Mouse (Mus musculus) regulatory T cell (primary cell): ENCODE results near the gene Ltbp4.

ENCODE experiments used
- in situ Hi-C: fragments of 300-600 bp; cut with MboI, MseI; formaldehyde crosslinking; loops from one replicate; pipeline ENCODE4 v1.15.1; 2025; ENCODE audit warnings: high pct_unique_total_duplicates

Gene Ltbp4

GRCm38 (mm10) chr7:27356248-27356647 is 18.8 kb upstream of the Ltbp4 start:
- in situ Hi-C loops, result no loop called here

GRCm38 (mm10) chr7:27355745-27356240 is 18.3 kb upstream of the Ltbp4 start, which contains the start of gene Shkbp1:
Shkbp1 (minus strand) TSS chr7:27356019.
- in situ Hi-C loops, result no loop called here

GRCm38 (mm10) chr7:27355261-27355660 is 17.8 kb upstream of the Ltbp4 start:
- in situ Hi-C loops, result no loop called here

DNA sequence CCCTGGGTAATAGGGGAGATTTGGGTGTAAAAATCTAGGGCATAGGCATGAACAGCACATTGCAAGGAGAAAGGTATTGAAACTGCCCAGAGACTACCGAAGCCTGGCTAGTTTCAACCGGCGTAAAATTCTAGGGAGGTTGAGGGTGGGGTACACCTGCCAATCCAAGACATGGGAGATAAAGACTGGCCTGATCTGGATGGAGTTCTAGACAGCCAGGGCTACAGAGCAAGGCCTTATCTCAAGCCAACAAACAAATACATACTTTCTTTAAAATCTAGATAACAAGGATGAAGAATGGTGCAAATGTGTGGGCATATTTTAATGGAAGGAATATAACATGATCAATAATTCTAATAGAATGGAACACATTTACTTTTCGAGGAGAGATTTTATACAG is 17.3 kb upstream of the Ltbp4 start:
- in situ Hi-C loops, result no loop called here

GRCm38 (mm10) chr7:27354144-27354543 is 16.7 kb upstream of the Ltbp4 start:
- in situ Hi-C loops, result no loop called here

GRCm38 (mm10) chr7:27345444-27345843 is 8.0 kb upstream of the Ltbp4 start:
- in situ Hi-C loops, result no loop called here

- in situ Hi-C loops, result loop anchor here (5.0 kb wide), 1 partner anchor 35 kb away; no protein-coding TSS in a partner anchor
Measured at GRCm38 (mm10) chr7:27342595-27342994, 5.1 kb upstream of the Ltbp4 start.

DNA sequence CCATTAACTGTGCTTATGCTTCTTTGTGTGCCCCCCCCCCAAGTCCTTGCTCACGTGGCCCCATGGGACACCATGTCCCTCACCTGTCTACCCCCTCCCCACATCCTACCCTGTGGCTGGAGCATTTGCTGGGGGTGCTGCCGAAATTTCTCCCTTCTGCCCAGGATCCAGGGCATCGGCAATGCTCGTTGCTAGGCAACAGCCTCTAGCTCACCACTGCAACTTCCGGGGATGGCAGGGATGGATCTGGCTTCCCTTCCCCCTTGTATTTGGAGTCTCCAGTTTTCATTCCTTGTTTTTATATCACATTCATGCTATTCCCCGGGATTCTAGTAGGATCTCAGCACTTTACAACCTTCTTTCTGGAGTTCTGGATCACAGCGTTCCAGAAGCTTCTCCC is 2.0 kb upstream of the Ltbp4 start:
- in situ Hi-C loops, result loop anchor here (10.0 kb wide), 1 partner anchor 1875 kb away; the partner anchor contains the start of gene Catsperg1

DNA sequence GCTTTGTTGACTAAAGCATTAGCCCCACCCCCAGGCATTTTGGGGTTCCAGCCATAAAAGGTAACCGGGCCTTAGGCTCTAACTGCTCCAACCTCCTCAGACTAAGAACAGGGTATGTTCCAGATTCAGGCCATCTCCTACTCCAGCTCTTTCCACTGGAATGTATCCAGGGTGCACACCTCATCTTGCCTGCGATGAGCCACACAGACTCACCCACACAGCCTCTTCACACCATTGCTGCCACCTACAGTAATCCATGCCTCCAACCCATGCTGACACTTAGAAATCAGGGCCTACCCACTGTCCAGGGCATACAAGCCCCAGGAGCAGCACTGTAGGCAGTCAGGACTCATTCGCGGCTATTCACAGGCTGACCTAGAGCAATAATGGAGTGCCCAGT is 1.6 kb upstream of the Ltbp4 start:
- in situ Hi-C loops, result loop anchor here (10.0 kb wide), 1 partner anchor 1876 kb away; the partner anchor contains the start of gene Catsperg1

DNA sequence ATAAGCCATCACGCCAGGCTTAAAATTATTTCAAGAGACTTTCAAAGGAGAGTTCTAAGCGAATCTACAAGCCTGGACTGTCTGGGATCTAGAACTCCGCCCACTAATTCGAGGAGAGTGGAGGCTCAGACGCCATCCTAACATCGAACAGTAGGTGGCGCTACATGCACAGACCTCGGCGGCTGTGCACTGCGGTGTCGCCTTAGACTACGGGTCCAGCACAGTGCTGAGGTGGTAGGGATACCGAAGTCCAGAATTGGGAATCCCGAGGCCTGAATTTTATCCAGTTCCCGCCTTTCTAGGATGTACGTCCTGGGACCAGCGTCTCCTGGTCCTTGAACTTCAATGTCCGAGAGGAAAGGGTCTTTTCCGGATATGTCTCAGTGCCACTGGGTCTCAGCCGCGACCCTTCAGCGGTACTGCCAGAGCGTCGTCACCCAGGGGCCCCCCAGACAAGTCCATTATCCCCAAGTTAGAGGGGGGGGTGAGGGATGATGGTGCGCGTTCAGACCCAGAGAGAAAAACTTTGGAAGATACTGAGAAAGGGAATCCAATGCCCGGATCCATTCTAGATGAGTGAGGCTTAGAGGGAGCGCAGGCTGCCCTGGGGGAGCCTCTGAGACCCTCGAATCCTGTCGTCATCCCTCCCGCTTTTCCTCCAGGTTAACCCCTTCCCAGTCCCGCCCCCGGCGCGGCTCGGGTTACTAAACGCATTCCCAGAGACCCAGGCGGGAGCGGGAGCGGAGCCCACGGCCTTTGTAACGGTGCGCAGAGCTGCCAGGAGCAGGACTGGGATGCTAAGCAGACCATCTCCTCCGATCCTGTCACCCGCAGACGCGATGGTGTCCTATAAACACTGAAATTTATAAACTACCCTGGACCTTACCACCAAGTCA is 1.3 kb downstream of the Ltbp4 start:
- in situ Hi-C loops, result loop anchor here (10.0 kb wide), 1 partner anchor 1879 kb away; the partner anchor contains the start of gene Catsperg1

DNA sequence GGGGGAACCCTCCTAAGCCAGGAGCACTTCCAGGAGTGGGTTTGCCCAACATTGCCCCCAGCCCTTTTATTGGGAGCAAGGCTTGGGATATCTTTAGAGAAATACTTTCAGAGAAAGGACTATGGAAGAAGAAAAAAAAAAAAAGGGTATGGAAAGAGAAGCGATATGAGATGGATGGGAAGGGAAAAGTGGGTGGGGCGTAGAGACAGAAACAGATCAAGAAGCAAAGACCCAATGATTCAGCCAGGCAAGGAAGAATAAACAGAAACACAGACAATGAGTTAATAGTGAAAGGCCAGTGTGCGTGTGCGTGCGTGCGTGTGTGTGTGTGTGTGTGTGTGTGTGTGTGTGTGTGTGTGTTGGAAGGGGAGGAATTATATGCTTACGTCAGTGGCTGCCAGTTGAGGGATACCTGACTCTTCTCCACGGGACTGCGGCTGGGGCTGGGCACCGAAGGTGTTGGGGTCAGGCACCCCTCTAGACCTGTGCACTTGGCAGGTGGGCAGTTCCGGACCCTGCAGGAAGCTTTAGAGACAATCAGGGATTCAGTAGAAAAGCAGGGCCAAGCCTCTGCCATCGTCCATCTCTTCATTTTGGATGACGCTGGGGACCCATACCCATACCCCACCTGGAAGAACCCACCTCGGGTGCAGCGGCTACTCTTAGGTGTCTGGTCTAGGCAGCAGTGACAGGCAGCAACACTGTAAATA is 2.3 kb downstream of the Ltbp4 start:
- in situ Hi-C loops, result loop anchor here (10.0 kb wide), 1 partner anchor 1880 kb away; the partner anchor contains the start of gene Catsperg1

DNA sequence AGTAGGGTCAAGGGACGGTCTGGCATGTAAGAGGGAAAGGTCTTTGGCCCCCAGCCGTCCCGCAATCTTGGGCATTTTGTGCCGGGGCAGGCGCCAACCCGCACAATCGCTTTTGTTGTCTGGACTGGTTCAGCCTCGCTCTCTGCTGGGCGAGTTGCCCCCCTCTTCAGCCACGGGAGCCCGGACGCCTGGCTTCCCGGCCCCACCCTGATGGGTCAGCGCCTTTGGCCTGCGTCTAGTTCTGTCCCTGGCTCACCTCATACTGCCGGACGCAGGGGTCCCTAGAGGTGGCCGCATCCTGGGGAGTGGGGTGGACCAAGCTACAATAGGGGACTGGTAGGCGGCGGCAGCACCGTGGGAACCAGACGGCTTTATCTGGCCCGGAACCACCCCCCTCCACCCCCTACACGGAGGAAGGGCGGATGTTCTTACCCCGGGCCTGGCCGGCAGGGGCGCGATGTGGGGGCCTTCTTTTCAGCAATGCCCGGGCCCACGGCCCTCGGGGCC is 3.0 kb downstream of the Ltbp4 start:
- in situ Hi-C loops, result loop anchor here (10.0 kb wide), 1 partner anchor 1880 kb away; the partner anchor contains the start of gene Catsperg1

DNA sequence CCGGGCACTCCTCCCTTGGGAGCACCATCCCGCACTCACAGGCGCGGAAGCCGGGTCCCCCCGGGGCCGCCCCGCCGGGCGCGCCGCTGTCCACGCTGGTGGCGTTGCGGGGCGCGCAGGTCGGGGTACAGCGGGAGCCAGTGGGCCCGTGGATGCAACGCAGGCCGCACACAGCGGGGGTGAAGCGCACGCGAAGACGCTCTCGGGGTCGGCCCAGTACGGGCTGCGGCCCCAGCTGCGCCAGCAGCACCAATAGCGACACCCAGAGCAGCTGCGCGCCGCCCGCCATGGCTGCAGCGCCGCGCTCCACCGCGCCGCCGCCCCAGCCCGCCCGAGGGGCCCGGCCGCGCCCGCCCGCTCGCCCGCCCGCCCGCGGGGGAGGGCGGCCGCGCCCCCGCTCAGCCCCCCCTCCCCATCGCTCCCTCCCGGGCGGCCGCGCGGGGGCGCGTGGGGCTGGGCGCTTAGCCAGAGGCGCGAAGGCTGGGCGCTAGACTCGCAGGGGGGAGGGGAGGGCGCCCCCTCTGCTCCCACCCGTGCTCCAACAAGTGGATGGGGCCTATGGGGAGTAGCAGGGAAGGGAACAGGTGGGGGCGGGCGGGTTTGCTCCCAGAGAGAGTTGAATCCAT is 4.1 kb downstream of the Ltbp4 start:
- in situ Hi-C loops, result loop anchor here (10.0 kb wide), 1 partner anchor 1881 kb away; the partner anchor contains the start of gene Catsperg1

GRCm38 (mm10) chr7:27332353-27333199 is 4.9 kb downstream of the Ltbp4 start:
- in situ Hi-C loops, result loop anchor here (10.0 kb wide), 1 partner anchor 1882 kb away; the partner anchor contains the start of gene Catsperg1

GRCm38 (mm10) chr7:27331854-27332253 is 5.6 kb downstream of the Ltbp4 start:
- in situ Hi-C loops, result loop anchor here (10.0 kb wide), 1 partner anchor 1883 kb away; the partner anchor contains the start of gene Catsperg1

DNA sequence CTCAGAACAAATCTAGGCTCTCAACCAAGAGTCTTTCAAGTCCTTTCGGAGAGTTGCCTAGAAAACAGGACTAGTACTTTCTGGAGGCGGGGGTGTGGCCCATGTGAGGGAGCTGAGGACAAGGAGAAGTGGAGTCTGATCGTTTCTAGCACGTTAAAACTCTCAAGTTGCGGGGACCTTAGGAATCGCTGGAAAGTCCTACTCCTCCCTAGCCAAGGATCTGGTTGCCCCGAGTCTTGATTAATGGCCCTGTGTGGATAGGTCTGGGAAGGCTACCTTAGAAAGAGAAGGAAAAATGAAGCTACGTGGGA is 6.0 kb downstream of the Ltbp4 start:
- in situ Hi-C loops, result loop anchor here (10.0 kb wide), 1 partner anchor 1883 kb away; the partner anchor contains the start of gene Catsperg1

DNA sequence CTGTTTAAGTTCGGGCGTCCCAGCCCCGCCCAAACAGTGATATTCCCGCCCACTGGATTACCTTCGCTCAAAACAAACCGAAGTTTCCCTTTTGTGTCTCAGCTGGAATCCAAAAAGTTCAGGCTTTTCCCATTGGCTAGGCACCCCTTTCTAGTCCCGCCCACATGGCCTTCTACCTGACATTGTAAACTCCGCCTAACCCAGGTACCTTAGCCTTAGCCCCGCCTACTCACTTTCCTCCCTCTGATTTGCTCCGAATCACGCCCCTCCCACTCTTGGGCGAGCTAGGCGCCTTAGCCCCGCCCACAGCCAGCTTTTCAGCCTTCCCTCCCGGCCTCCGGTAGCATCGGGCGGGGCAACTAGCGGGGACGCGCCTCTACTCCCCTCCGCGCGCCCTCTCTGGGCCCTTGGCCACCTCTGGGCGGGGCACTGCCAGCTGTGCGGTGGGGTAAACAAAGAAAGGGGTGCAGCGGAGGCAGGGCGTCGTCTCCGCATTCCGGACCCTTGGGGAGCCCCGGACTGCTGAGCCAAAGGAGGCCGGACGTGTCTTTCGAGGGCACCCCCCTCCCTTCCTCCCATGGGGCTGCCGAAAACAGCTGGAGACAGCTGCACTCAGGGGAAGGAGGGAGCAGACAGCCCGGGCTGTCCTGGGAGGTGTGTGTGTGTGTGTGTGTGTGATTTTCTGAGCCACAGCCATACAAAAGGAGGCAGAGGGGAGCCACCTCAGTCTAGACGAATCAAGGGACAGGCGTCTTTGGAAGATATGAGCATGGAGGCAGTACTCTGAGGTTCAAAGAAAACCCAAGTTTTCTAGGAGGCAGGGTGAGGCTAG is 6.6 kb downstream of the Ltbp4 start:
- in situ Hi-C loops, result loop anchor here (10.0 kb wide), 1 partner anchor 1884 kb away; the partner anchor contains the start of gene Catsperg1

DNA sequence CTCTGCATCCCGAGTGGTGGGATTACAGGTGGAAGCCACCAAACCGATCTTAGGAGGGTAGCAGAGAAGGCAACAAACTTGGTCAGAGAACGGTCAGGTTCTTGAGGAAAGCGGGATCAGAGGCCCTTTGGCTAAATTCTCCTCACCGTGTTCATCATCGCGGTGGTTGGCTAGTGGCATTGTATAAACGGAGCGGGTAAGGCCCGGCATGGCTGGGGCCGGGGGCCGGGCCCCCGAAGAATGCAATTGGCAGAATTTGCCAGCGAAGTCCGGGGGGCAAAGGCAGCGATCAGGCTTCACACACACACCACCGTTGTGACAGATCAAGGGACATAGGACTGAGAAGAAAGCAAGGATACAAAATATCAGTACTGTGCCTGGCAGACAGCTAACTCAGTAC is 7.5 kb downstream of the Ltbp4 start:
- in situ Hi-C loops, result loop anchor here (10.0 kb wide), 1 partner anchor 1885 kb away; the partner anchor contains the start of gene Catsperg1

- in situ Hi-C loops, result no loop called here
Measured at GRCm38 (mm10) chr7:27329326-27329947, 8.1 kb downstream of the Ltbp4 start.
